Mouse (Mus musculus) ES-Bruce4 (cell line): ENCODE data around the gene Tnnc2. TPM values are rescaled to one million over a fixed set of nuclear protein-coding genes. Genes with fewer than 3 reads are reported as not detected.

Experiments
- H3K27ac ChIP-seq: 2 replicates; pipeline ENCODE4 v1.5.1; 2012; ENCODE audit warnings: low read length, inconsistent platforms; ENCODE audit not compliant: insufficient read depth
- H3K27me3 ChIP-seq: 2 replicates; pipeline ENCODE4 v1.6.1; 2012; ENCODE audit warnings: mild to moderate bottlenecking, low read length, inconsistent platforms; ENCODE audit not compliant: control insufficient read depth, poor library complexity, insufficient read depth, severe bottlenecking
- H3K36me3 ChIP-seq: 2 replicates; pipeline ENCODE4 v1.6.1; 2012; ENCODE audit warnings: inconsistent platforms, mild to moderate bottlenecking, low read length, moderate library complexity; ENCODE audit not compliant: control insufficient read depth, poor library complexity, insufficient read depth, severe bottlenecking
- H3K4me1 ChIP-seq: one replicate; pipeline ENCODE4 v1.8.1; 2011; ENCODE audit warnings: low read length; ENCODE audit not compliant: control insufficient read depth, insufficient read depth
- H3K4me3 ChIP-seq: 2 replicates; pipeline ENCODE4 v1.5.1; 2011; ENCODE audit warnings: low read depth, mild to moderate bottlenecking, low read length
- H3K9ac ChIP-seq: 2 replicates; pipeline ENCODE4 v1.6.1; 2012; ENCODE audit warnings: low read depth, mild to moderate bottlenecking, inconsistent platforms; ENCODE audit not compliant: poor library complexity, severe bottlenecking
- H3K9me3 ChIP-seq: replicated peaks from 2 replicates; pipeline ENCODE4 v1.6.1; 2012; ENCODE audit warnings: mild to moderate bottlenecking, low read length, inconsistent platforms; ENCODE audit not compliant: control insufficient read depth, poor library complexity, insufficient read depth, severe bottlenecking
- CTCF ChIP-seq: IDR thresholded peaks from one replicate; pipeline ENCODE4 v1.8.1; 2011; ENCODE audit warnings: low read depth, low read length
- EP300 ChIP-seq: IDR thresholded peaks from 2 replicates; pipeline ENCODE4 v1.6.1; 2011; ENCODE audit warnings: low read depth, low read length; ENCODE audit not compliant: insufficient read depth
- POLR2A ChIP-seq: IDR thresholded peaks from one replicate; pipeline ENCODE4 v1.8.1; 2011; ENCODE audit warnings: low read length; ENCODE audit not compliant: insufficient read depth
- polyA plus RNA-seq: library from polyadenylated mRNA; stranded (reverse); fragments of >200 nt; gene quantifications from 2 replicates; pipeline ENCODE4 v1.2.4, GENCODE M21; 2011; ENCODE audit warnings: low read depth; ENCODE audit not compliant: missing spikeins, insufficient read depth, insufficient read length

Tnnc2 gene
- polyA plus RNA-seq, 1 experiment: 0.88 TPM

DNA sequence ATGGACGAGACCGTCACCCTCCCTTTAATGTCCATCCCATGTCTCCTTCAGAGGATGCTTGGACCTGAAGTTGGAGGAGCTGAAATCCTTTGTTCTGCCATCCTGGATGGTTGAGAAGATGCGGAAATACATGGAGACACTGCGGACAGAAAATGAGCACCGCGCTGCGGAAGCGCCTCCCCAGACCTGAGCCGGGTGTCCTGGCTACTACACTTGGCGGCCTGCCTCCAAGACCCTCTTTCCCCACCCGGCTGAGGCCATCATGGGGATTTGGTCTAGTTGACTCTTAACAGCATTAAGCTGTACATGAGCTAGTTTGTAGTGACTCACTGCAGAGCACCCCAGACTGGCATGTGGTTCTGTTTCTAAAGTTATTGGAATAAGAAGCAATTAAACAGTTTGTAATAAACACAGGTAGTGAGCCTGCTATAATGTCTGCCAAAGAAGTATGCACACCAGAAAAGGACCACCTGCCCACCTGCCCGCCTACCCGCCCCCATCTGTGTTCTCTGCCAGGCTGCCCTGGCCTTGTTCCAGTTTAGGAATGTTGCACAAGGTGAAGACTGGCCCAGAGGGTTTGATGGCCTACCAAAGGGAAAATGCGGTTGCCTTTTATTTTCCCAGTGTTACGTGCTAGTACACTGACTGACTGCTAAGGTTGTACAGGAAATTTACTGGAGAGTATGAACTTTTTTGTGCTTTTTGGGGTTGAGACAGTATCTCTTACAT, 11.8 kb downstream of the Tnnc2 start:
- peaks cover 61% of the 10 kb centered on the region for H3K36me3 ChIP-seq
- peak overlapping the region; percentile 69 for H3K4me3 ChIP-seq
- H3K27ac ChIP-seq: 0 out of 2 replicates have a peak overlapping the region, but pooled peaks have one; percentile 17
- H3K9me3 ChIP-seq: no peaks in the 10 kb centered on the region
- H3K9ac ChIP-seq: peak overlapping the region; percentile 81
- peaks cover 3% of the 10 kb centered on the region for H3K4me1 ChIP-seq
- no peak for TF ChIP-seq EP300
- TF ChIP-seq CTCF: no peak
- H3K27me3 ChIP-seq: no peaks in the 10 kb centered on the region

DNA sequence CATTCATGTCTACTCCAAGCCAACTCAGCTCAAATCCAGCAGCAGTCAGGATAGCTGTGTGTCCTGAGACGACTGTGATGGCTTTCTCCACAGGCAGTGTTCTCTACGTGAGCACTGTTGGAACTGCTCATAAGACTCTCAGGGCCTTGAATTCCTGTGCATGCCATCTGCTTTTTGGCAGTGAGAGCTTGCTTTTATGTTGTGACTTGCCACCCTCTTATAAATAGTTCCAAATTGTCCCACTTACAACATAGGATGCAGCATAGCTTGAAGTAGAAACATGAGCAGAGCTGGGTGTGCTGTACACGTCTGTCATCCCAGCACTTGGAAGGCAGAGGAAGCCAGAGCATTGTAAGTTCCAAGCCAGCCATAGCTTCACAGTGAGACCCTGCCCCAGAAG, 13.9 kb downstream of the Tnnc2 start:
- peaks cover 62% of the 10 kb centered on the region for H3K36me3 ChIP-seq

DNA sequence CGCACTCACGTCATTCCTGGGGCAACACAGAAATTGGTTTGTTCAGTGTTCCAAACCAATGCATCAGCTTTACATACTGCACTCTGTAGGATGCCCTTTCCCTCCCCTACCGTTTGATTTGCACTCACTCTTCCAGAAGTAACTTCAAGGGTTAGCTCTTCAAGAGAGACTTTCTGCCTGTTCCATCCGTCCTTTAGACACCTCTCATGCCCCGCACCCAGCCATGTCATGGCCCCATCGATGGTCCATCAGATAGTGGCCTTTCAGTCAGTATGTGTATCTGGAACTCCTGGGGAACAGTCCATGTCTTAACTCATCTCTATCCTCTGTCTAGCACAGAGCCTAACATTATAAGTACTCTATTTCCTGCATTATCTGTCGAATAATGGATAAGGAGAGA, 17.2 kb downstream of the Tnnc2 start:
- H3K4me1 ChIP-seq: no peaks in the 10 kb centered on the region

More for the DNA sequence above, 13.9 kb downstream of the Tnnc2 start:
- Histone ChIP-seq H3K4me1 (no peaks in the 10 kb centered on the region), H3K9ac (no peak overlapping the region), H3K27me3 (no peaks in the 10 kb centered on the region), H3K27ac (no peak overlapping the region), H3K4me3 (no peak overlapping the region), H3K9me3 (peaks cover 11% of the 10 kb centered on the region)
- TF ChIP-seq POLR2A (no peak), EP300 (no peak), CTCF (no peak)

DNA sequence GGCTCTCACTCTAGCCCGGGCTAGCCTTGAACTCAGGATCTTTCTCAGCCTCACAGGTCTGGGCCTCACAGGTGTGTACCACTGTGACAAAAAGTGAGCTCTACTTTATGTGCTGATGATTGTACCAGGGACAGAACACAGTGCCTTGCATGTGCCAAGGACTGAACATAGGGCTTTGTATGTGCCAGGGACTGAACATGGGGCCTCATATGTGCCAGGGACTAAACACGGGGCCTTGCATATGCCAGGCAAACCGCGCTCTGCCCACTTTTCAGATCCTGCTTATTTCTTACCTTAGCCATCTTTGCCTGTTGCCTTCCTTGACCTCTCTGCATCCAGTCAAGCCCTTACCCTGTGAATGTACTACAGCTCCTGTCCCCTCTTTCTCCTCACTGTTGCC, 17.8 kb downstream of the Tnnc2 start:
- Histone ChIP-seq H3K27me3 (no peaks in the 10 kb centered on the region), H3K4me3 (no peak overlapping the region), H3K4me1 (no peaks in the 10 kb centered on the region), H3K9me3 (peaks cover 11% of the 10 kb centered on the region), H3K27ac (peak overlapping the region; percentile 60), H3K36me3 (peaks cover 90% of the 10 kb centered on the region), H3K9ac (no peak overlapping the region)
- TF ChIP-seq POLR2A (no peak), CTCF (no peak), EP300 (no peak)

More for the DNA sequence above, 17.2 kb downstream of the Tnnc2 start:
- Histone ChIP-seq H3K27me3 (no peaks in the 10 kb centered on the region), H3K4me3 (no peak overlapping the region), H3K9ac (no peak overlapping the region), H3K27ac (peak overlapping the region; percentile 60; the same call in 1 of the 2 replicates), H3K9me3 (peaks cover 11% of the 10 kb centered on the region), H3K36me3 (peaks cover 92% of the 10 kb centered on the region)
- TF ChIP-seq POLR2A (no peak), EP300 (no peak), CTCF (no peak)

DNA sequence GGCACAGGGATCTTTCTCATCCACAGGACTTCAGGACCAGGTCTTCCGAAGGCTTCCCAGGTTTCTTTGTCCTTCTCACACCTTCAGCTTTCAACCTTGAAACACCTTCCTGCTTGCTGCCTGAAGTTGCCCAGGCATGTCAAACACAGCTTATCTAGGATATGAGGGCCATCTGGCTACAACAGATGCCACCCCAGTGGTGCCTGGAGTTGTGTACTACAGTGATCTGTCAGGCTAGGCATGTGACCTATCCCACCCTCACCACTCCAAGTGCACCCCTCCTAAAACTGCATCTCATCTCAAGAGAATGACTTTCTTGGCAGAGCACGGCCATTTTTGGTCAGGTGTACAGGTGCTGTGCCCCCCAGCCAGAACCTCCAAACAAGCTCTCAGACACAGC, 18.3 kb downstream of the Tnnc2 start:
- Histone ChIP-seq H3K4me3 (no peak overlapping the region), H3K27me3 (no peaks in the 10 kb centered on the region), H3K27ac (peak overlapping the region; percentile 60), H3K9ac (no peak overlapping the region), H3K9me3 (peaks cover 11% of the 10 kb centered on the region), H3K4me1 (no peaks in the 10 kb centered on the region), H3K36me3 (peaks cover 86% of the 10 kb centered on the region)
- TF ChIP-seq POLR2A (no peak), EP300 (peak; percentile 76)

DNA sequence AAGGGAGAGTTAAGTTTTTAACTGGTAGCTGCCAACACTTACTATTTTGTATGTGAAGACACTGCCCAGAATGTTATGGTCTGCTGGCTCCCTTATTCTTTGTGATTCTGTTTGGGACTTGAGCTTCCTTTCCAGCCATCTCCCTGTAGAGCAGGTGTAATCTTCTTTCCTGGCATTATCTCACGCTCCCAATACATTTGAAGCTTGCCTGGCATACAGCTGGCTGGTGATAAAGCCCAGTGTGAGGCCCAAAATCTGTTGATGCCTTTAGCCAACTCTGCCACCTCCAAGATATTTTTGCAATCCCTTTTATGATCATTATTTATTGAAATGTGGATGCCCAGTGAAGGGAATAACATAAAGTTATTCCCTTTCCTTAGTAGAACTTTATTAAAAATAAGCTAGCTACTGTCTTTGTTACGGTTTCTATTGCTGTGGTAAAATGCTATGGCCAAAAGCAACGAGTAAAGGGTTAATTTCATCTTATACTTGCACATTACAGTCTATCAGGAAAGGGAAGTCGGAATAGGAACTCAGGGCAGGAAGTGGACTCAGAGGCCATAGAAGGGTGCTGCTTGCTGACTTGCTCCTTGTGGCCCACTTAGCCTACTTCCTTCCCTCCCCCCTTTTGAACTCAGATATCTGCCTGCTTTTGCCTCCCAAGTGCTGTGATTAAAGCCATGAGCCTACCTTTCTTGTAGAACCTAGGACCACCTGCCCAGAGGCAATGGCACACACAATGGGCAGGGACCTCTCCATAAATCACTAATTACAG, 19.5 kb downstream of the Tnnc2 start:
- no peaks in the 10 kb centered on the region for H3K27me3 ChIP-seq
- no peak overlapping the region for H3K4me3 ChIP-seq
- no peak overlapping the region for H3K27ac ChIP-seq
- no peaks in the 10 kb centered on the region for H3K4me1 ChIP-seq
- H3K9ac ChIP-seq: no peak overlapping the region
- peaks cover 11% of the 10 kb centered on the region for H3K9me3 ChIP-seq
- H3K36me3 ChIP-seq: peaks cover 86% of the 10 kb centered on the region
- TF ChIP-seq CTCF (no peak), POLR2A (no peak), EP300 (no peak)
